In the genomic region with DNA sequence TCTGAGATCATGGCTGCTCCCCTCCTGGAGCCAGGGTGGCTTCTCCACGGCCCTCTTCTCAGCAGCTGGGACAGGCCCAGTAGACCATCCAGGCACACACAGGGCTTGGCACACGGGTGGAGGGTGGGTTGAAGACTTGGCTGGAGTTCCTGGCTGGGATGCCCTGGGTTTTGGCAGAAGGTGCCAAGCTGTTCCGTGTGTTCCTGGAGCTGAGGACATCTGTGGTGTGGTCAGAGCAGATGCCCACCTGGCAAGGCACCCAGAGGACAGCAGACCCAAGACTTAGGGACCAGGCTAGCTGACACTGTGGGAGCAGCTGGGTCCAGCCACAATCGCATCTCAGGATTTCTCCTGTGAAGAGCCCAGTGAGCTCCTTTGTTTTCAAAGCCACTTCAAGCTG, we compare ENCODE assay signal across 12 mouse cellular contexts. TPM values are rescaled to one million over a fixed set of nuclear protein-coding genes. Genes with fewer than 3 reads are reported as not detected.
DNase-seq lines count a peak whose midpoint lies in the region; ATAC-seq and TF ChIP-seq lines count a peak whose summit lies in the region.
"Had no signal": no experiment of that assay in that cellular context is flagged by ENCODE, and none has a peak within 500 bp of the region (broad histone marks: within the 10 kb centered on the region; RNA-seq: fewer than 3 reads in every experiment).

No protein-coding gene starts in this region.

- H3K9ac ChIP-seq in hindbrain, embryonic 13.5 days: no peak overlapping the region
- H3K9ac ChIP-seq in hindbrain, embryonic 11.5 days (ENCODE audit: low read depth, low read length): no peak overlapping the region
- no peak overlapping the region for H3K9ac ChIP-seq in forebrain, embryonic 16.5 days (replicated peaks; ENCODE audit: low read depth, low read length)
- H3K9ac ChIP-seq: embryonic facial prominence, embryonic 15.5 days; neural tube, embryonic 13.5 days had no signal

- TF ChIP-seq POLR2A in brain, embryonic 14.5 days (IDR thresholded peaks at IDR 0.05; ENCODE audit: borderline replicate concordance, extremely low read depth, insufficient read depth, insufficient read length, poor library complexity, severe bottlenecking): no peak

- WGBS in hindbrain, embryonic 13.5 days: 74% methylated on average over 4 of the region's 4 CpGs
- 80% methylated on average over 4 of the region's 4 CpGs for WGBS in hindbrain, embryonic 11.5 days
- 37% methylated on average over 4 of the region's 4 CpGs for WGBS in forebrain, embryonic 16.5 days

- peaks cover 3% of the 10 kb centered on the region; the same call in 1 of the 2 replicates for H3K4me1 ChIP-seq in hindbrain, embryonic 13.5 days (replicated peaks)
- H3K4me1 ChIP-seq in hindbrain, embryonic 11.5 days (replicated peaks; ENCODE audit: control insufficient read depth, insufficient read depth, low read length): no peaks in the 10 kb centered on the region
- H3K4me1 ChIP-seq in forebrain, embryonic 16.5 days (replicated peaks; ENCODE audit: control insufficient read depth, insufficient read depth, low read length): peaks cover 8% of the 10 kb centered on the region; the same call in 1 of the 2 replicates

- DNase-seq in hindbrain, embryonic 11.5 days (ENCODE audit: low spot score): no peak
- DNase-seq in Muller cell, postnatal 12 days (ENCODE audit: inconsistent ontology term): peak; percentile 51
- peak; percentile 84 for DNase-seq in brain, embryonic 14.5 days (ENCODE audit: low read depth)
- DNase-seq in B cell, adult 2 months: no peak
- no peak for DNase-seq in thymus, postnatal 36 days
- no peak for DNase-seq in adrenal gland, postnatal 36 days
- DNase-seq: thymus, adult 18-20 months had no signal

- TF ChIP-seq CTCF in brain, embryonic 14.5 days (IDR thresholded peaks at IDR 0.05; ENCODE audit: borderline replicate concordance, extremely low read depth, insufficient read depth, insufficient read length): no peak

- no peaks in the 10 kb centered on the region for H3K9me3 ChIP-seq in hindbrain, embryonic 13.5 days
- no peaks in the 10 kb centered on the region for H3K9me3 ChIP-seq in hindbrain, embryonic 11.5 days (ENCODE audit: control insufficient read depth, low read length)
- H3K9me3 ChIP-seq in forebrain, embryonic 16.5 days (ENCODE audit: control insufficient read depth, low read length): no peaks in the 10 kb centered on the region
- H3K9me3 ChIP-seq: embryonic facial prominence, embryonic 15.5 days; neural tube, embryonic 13.5 days had no signal

- no peak overlapping the region for H3K4me3 ChIP-seq in hindbrain, embryonic 13.5 days
- H3K4me3 ChIP-seq in hindbrain, embryonic 11.5 days (ENCODE audit: low read depth, low read length): no peak overlapping the region
- no peak overlapping the region for H3K4me3 ChIP-seq in forebrain, embryonic 16.5 days (replicated peaks; ENCODE audit: low read length)
- H3K4me3 ChIP-seq: embryonic facial prominence, embryonic 15.5 days; neural tube, embryonic 13.5 days had no signal

- H3K27ac ChIP-seq in hindbrain, embryonic 13.5 days: no peak overlapping the region
- H3K27ac ChIP-seq in hindbrain, embryonic 11.5 days (ENCODE audit: low read depth, low read length): no peak overlapping the region
- H3K27ac ChIP-seq in forebrain, embryonic 16.5 days (ENCODE audit: low read length): peak overlapping the region; percentile 17
- H3K27ac ChIP-seq: embryonic facial prominence, embryonic 15.5 days; macrophage; neural tube, embryonic 13.5 days had no signal

- no peaks in the 10 kb centered on the region for H3K27me3 ChIP-seq in hindbrain, embryonic 13.5 days
- no peaks in the 10 kb centered on the region for H3K27me3 ChIP-seq in hindbrain, embryonic 11.5 days (ENCODE audit: control insufficient read depth, insufficient read depth, low read length)
- H3K27me3 ChIP-seq in forebrain, embryonic 16.5 days (replicated peaks; ENCODE audit: control insufficient read depth, insufficient read depth, low read length): no peaks in the 10 kb centered on the region
- H3K27me3 ChIP-seq: embryonic facial prominence, embryonic 15.5 days had no signal

- no peaks in the 10 kb centered on the region for H3K36me3 ChIP-seq in hindbrain, embryonic 13.5 days
- H3K36me3 ChIP-seq in hindbrain, embryonic 11.5 days (ENCODE audit: control insufficient read depth, insufficient read depth, low read length): no peaks in the 10 kb centered on the region
- H3K36me3 ChIP-seq in forebrain, embryonic 16.5 days (ENCODE audit: control insufficient read depth, insufficient read depth): no peaks in the 10 kb centered on the region
- H3K36me3 ChIP-seq: embryonic facial prominence, embryonic 15.5 days; neural tube, embryonic 13.5 days had no signal

- peak; percentile 68; the same call in 1 of the 2 replicates for ATAC-seq in hindbrain, embryonic 13.5 days (ENCODE audit: low FRiP score)
- no peak for ATAC-seq in hindbrain, embryonic 11.5 days (ENCODE audit: low FRiP score)
- ATAC-seq in forebrain, embryonic 16.5 days: peak; percentile 85

- H3K4me2 ChIP-seq in hindbrain, embryonic 13.5 days: no peak overlapping the region
- H3K4me2 ChIP-seq in hindbrain, embryonic 11.5 days (replicated peaks; ENCODE audit: low read depth, low read length): no peak overlapping the region
- no peak overlapping the region for H3K4me2 ChIP-seq in forebrain, embryonic 16.5 days (ENCODE audit: low read length)
- H3K4me2 ChIP-seq: embryonic facial prominence, embryonic 15.5 days; neural tube, embryonic 13.5 days had no signal

RNA-seq across cellular contexts. Expression of gene Ppp4r2, which starts 59.1 kb away (rescaled TPM):
- 20.5 and 20.9 TPM in 2 replicates for polyA plus RNA-seq in hindbrain, embryonic 13.5 days (2015; fragmentation: Nextera tagmentation; extraction: Ambion mirVana)
- polyA plus RNA-seq in hindbrain, embryonic 11.5 days (2014; fragmentation: Nextera tagmentation; extraction: Ambion mirVana): 39.9 and 46.7 TPM in 2 replicates
- 40.4 and 47.7 TPM in 2 replicates for polyA plus RNA-seq in brain, embryonic 14.5 days (2012; rRNA removed)
- 22.6 and 23.9 TPM in 2 replicates for polyA plus RNA-seq in forebrain, embryonic 16.5 days (2015; fragmentation: Nextera tagmentation; extraction: Ambion mirVana)
- total RNA-seq in adrenal gland, postnatal 36 days (2021): 10 to 100 TPM; 70.5 to 87.0 TPM

Comparison
In these comparisons a context has a peak if more than half of its experiments do, and no peak if none do; other contexts are left out.
1. DNase-seq: peak in Muller cell, postnatal 12 days (single experiment) and brain, embryonic 14.5 days (single experiment); none in hindbrain, embryonic 11.5 days (single experiment), B cell, adult 2 months (0 of 2), thymus, postnatal 36 days (0 of 2) and adrenal gland, postnatal 36 days (0 of 2).